Mouse (Mus musculus) right cerebral cortex, postnatal 25 days (tissue): ENCODE measurements around the gene Gins1.

Source experiments
- DNase-seq: peaks from one replicate; pipeline ENCODE4 v3.0.0; 2022

Gene Gins1

DNA sequence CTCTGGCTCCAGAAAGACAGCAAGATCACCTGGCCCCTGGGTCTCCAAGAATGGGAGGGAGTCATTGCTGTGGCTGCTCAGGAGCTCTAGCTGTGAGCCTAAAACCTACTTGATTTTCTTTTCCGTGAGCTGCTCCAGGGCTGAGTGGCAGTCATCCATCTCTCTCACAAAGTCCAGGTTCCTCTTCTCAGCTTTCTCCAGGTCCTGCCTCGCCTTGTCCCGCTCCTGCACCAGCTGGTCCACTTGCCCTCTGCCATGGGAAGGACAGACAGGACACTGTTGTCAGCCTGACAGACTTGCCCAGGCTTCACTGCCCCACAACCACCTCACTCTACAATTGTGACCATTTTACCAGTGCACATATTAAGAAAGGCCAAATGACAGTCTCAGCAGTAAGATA, 58.0 kb downstream of the Gins1 start:
- DNase-seq = no peak

DNA sequence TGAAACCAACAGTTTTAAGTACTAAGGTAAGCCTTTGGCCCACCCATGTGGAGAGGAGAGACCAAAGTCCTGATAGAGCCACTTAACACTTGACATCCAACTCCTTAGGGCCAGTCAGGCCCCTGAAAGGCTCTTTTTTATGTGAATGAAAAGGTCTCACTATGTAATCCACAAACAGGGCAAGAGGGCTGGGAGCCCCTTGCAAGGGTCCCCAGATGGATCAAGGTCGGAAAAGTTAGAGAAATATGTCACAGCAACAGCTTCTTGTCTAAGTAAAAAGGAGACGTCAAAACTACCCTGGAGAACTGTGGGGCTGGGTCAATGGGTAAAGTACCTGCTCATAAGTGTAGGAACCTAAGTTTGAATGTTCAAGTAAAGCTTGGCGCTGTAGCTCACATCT, 59.4 kb downstream of the Gins1 start:
- no peak for DNase-seq

DNA sequence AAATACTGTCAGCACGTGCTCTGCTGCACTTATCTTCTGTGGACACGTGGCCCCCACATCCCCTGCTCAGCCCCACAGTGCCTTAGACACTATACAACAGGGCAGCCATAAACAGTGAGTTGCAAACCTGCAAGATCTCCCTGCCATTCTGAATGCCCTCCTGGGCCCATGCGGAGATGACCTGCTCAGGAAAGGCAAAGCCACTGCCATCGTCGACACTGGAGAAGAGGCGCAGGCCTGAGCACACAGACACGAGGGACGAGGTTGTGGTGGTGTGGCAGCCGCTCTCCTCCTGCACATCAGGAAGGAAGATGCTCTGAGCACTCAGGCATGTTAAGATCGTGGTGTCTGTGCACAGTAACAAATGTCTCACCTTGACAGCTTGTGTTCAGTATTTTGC, 60.8 kb downstream of the Gins1 start:
- DNase-seq = no peak

DNA sequence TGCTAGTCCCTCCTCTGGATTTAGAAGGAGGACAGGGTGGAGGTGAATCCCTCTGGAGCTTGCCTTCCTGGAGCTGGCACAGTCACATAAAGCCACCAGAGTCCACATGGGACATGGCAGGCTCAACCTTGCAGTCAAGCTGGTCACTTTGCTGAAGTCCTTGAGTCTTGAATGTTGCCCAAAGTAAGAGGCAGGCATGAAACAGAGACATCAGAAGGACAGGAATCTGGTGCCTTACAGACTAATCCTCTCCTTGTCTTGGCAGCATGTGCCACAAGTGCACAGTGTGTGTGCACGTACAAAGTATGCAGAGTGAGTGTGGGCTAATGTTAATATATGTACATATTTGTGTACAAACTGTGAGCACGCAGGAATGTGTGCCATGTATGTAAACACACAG, 62.3 kb downstream of the Gins1 start:
- DNase-seq = no peak

DNA sequence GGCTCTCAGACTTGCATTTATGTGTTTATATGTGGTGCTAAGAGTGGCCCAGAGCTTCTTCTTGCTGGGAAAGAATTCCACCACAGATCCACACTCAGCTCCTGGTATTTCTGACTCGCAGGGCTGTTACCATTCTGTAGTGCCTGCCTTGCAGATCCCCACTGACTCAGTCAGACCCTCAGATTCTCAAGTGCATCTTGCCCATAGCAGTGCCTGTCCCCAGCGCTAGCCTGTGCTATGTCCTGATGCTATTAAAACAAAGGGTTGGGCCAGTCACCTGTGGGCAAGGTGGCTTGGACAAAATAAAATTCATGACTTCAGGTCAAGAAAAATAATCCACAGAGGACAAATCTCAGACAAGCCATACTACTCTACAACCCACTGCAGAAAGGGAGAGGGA, 64.0 kb downstream of the Gins1 start:
- DNase-seq = no peak

DNA sequence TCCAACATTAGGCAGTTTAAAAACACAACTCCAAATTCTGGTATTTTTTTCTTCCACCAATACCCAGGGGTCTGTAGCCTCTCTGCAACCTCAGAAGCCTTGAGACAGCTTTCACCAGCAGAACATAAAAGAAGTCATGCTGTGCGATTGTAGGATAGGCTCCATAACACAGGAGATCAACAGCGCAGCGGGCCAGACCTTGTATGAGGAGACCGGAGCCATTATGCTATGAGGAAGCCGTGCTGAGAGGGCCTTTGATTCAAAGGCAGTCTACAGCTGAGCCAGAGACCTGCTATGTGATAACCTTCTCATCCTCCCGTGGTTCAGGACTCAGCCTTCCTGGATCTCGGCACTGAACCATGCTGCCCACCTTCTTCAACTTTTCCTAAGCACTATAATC, 66.7 kb downstream of the Gins1 start:
- DNase-seq = no peak

DNA sequence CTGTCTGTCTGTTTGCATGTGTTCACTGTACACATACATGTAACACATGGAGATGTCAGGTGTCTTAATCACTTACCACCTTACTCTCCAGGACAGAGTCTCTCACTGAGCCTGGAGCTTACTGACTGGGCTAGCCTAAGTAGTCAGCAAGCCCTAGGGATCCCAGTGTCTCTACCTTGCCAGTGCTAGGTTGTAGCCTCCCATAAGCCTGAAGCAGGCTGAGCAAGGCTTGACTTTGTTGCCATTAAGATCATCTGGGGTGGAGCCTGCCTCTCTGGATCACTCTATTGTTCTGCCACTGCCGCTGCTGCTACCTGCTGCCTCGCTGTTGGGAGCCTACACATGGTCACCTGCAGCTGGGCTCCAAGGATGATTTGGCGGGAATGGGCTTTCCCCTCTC, 67.5 kb downstream of the Gins1 start:
- no peak for DNase-seq

DNA sequence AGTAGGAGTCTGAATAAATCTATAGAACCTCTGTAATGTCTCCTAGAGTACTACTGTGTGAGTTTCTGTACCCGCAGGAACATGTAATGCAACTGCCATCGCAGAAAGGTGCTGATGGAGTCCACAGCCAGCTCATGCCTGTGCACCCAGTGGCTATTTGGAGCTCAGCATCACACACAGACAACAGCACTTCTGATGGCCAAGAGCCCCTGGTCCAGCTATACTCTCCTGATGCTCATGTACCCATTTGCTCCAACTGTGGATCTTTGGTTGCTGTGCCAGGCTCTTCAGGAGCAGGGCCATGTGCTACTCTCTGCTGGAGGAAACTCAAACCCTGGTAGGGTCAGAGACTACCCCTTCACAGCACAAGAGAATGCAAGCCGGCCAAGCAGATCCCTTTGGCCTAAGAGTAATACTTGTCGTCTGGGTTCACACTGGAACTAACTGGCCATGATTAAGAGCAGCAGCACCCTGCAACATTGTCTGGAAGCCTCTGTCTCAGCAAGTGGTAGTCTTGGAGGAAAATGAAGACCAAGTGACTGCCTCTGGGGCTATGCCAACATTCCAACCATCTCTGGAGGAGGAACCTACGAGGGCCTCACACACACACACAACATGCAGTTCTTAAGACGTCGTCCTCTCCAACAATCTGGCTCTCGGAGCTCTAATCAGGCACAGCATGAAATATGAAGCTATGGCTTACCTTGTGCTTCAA, 68.4 kb downstream of the Gins1 start:
- DNase-seq = no peak

DNA sequence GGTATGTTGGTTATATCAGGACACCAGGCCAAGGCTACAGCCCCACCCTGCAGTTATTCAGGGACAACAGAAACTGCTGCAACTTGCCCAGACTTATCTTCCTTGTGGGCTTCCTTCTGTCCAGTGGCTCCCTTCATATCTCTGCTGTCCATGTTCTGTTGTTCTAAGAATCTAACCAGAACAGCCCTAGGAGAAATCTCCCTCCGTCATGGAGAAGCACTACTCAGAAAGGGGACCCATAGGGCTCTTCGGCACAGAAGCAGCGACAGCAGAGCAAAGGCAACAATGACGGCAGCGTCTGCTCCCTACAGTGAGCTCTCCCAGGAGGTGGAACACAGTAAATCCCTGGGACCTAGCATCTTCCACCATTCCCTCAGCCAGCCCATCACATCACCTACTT, 71.7 kb downstream of the Gins1 start:
- no peak for DNase-seq

DNA sequence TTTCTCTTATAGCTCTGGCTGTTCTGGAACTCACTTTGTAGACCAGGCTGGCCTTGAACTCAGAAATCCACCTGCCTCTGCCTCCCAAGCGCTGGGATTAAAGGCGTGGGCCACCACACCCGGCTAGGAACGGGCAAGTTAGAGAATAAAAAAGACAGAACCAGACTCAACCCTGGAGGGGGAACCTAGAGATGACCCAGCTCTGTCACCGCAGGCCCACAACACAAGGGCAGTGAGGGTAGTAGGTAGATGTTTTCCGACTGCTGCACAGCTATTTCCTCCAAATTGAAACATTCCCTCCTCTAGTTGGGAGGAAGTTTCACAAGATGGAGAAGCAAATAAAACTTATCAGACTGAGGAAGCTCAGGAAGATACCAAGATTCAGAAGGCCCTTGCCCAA, 72.5 kb downstream of the Gins1 start:
- DNase-seq = no peak

DNA sequence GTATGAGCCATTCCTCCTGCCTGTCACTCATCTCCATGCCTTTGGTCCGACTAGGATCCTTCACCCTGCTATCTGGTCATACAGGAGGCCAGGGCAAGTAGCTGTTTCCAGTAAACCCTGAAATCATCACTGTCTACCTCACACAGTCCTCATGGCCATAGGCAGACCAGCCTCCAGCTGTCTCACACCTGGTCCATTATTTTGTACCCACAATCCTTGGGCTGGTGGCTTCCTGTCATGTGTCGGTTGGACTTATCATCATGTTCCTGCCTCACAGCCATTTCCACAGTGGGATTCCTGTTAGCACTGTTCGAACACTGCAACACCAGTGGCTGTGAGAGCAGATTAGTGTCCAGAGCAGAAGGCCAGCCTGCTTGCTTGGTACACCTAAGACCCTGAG, 73.6 kb downstream of the Gins1 start:
- DNase-seq = no peak

DNA sequence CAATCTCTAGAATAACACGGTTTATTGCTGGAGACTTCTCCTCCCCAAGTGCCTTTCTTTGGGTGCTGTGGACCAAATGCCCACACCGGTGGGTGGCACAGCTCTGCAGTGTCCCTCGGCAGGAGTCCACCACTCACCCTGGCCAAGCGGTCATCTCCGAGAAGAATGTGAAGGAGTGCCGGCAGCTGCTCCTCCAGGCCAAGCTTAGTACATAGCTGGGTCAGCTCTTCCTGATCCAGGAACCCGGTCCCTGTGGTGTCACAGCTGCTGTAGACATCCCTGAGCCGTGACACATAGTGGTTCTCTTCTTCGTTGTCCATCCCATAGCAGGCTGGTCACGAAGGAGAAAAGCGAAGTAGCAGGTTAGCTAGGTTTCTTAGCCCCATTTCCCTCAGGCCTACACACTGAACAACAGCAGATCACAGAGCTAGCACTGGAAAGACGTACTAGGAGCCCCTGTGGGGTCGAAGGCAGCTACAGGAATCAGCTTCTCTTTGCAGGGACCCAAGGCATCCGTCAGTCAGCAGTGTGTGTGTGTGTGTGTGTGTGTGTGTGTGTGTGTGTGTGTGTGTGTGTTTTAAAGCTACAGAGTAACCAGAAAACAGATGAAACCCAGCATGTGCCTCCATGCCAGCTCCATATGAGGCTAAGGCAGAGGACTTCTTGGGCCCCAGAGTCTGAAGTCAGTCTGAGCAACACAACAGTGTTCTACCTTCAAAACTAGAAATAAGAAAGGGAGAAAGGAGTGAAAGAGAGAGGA, 74.8 kb downstream of the Gins1 start:
- no peak for DNase-seq
